Mouse (Mus musculus): ENCODE measurements around the gene Sost.

DNA sequence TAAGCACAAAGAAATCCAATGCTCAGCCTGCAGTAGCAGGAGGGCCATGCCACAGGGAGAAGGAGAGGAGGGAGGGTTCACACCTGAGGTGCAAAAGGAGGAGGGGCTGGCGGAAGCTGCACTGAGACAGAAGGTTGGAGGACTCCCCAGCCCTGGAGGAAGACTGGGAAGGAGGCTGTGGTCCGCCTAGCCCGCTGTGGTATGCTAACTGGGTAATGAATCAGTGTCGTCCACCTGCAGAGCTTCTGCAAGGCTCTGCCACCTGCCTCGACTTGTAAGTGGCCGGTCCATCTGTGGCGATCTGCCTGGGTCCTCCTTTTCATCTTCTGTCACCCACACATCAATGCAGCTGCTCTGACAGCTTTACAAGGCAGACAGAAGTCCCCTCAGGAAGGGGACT lies 1.5 kb upstream of the Sost start:
- no peak for TF ChIP-seq CTCF (IDR thresholded peaks at IDR 0.05; ENCODE audit: extremely low read depth, insufficient read depth, low read length)
- TF ChIP-seq POLR2A (IDR thresholded peaks at IDR 0.05; ENCODE audit: extremely low read depth, insufficient read depth, low read length), result no peak

All from cortical plate, adult 2 months (tissue).